Mouse (Mus musculus) olfactory bulb, adult 2 months (tissue): Measurements from ENCODE around the gene Uggt2. TPM values are rescaled to one million over a fixed set of nuclear protein-coding genes. Genes with fewer than 3 reads are reported as not detected.

Experiments
- H3K27ac ChIP-seq: fragments of 200-500 bp; 2 replicates; pipeline ENCODE4 v1.5.1; 2012; ENCODE audit warnings: low read depth, low read length; ENCODE audit not compliant: insufficient read depth
- H3K4me1 ChIP-seq: fragments of 200-500 bp; 2 replicates; pipeline ENCODE4 v1.6.1; 2012; ENCODE audit warnings: low read length; ENCODE audit not compliant: control insufficient read depth, insufficient read depth
- H3K4me3 ChIP-seq: fragments of 200-500 bp; 2 replicates; pipeline ENCODE4 v1.5.1; 2012; ENCODE audit warnings: mild to moderate bottlenecking, low read depth, low read length, moderate library complexity; ENCODE audit not compliant: insufficient read depth
- CTCF ChIP-seq: fragments of 200-500 bp; IDR thresholded peaks from 2 replicates; pipeline ENCODE4 v1.5.1; 2012; ENCODE audit warnings: low read depth, mild to moderate bottlenecking, low read length, moderate library complexity; ENCODE audit not compliant: insufficient read depth
- POLR2A ChIP-seq: fragments of 200-500 bp; IDR thresholded peaks from 2 replicates; pipeline ENCODE4 v1.6.1; 2012; ENCODE audit warnings: mild to moderate bottlenecking, low read depth, low read length, moderate library complexity; ENCODE audit not compliant: insufficient read depth
- WGBS: fragments of 180-500 bp; shearing (Covaris S2); methylation state at CpG from one replicate; pipeline ENCODE4 v1.1.7; 2018; 5-methylcytosine and 5-hydroxymethylcytosine counted together
- polyA plus RNA-seq: library from polyadenylated mRNA; stranded (reverse); fragments of >200 nt; gene quantifications from 2 replicates; pipeline ENCODE4 v1.2.4, GENCODE M21; 2012; ENCODE audit warnings: low replicate concordance; ENCODE audit not compliant: missing spikeins, insufficient read depth, insufficient read length

Uggt2 gene
- not detected in 2 replicates for polyA plus RNA-seq

DNA sequence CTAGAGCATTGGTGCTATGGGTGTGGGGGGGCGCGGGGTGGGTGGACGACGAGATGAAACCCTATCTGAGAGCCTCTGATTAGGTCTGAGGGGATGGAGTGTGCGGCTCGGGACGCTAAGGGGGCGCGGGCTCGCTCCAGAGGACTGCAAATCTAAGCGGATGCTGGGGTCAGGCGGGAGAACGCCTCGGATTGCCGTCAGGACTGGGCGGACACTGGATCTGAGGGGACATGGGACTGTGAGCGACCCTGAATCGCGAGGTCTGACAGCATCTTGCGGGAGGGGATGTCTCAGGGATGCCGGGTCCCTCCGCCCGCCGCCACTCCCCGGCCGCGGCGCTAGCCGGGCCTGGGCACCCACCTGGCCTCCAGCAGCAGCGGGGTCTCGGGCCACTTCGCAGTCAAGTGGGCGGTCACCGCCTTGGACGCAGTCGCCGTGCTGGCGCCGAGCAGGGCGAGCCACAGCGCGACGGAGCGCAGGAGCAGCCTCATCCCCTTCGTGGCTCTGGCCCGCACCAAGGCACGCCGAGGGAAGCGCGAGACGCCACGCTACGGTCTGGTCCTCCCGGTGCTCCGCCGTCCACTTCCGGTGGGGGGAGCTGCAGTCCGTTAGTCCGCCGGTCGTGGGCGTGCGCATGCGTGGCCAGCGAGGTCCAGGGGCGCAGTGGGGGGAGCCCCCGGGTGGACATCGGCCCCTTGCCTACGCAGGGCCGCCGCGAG is at the start of gene Uggt2:
Gene Uggt2 (minus strand): TSS at position 580 of the 719 bp plus-strand sequence.
- H3K4me1 ChIP-seq, result 0 out of 2 replicates have a peak, but pooled peaks cover 2% of the 10 kb centered on the region
- peak within 1 kb of the TSS; percentile 41 for H3K27ac ChIP-seq
- TF ChIP-seq POLR2A, result peak; percentile 46
- peak; percentile 62; the same call in 1 of the 2 replicates for TF ChIP-seq CTCF
- WGBS, result under 1% methylated on average over 72 of the region's 72 CpGs
- peak within 1 kb of the TSS; percentile 94 for H3K4me3 ChIP-seq

DNA sequence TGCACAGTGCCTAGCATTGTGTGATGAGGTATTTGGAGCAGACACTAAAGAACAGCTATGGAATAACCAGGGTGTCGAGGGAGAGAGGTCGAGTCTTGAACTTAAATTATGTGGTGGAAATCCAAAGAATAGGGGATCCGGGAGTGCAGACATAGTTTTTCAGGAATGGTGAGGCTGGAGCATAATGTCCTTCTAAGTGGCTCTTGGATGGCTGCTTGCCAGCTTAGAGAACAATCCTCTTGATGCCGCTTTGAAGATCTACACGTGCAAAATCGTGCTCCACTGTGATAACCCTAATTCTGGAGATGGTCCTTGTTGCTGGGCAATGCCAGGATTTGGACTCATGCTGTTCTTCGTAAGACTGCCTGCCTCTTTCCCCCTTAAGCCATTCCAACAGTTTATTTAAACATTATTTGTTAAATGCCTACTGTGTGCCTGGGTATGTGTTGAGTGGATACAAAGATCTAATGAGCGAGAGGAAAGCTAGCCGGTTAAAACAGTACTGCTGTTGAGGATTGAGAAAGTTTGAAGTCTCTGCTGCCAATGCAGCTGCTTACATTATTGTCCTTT is 40.2 kb upstream of the Uggt2 start:
- no peak for TF ChIP-seq CTCF
- no peak for TF ChIP-seq POLR2A
- Histone ChIP-seq H3K4me3 (peak overlapping the region; percentile 82), H3K4me1 (peaks cover 13% of the 10 kb centered on the region; the same call in 1 of the 2 replicates), H3K27ac (no peak overlapping the region)
- WGBS, result 44% methylated on average over 9 of the region's 9 CpGs

DNA sequence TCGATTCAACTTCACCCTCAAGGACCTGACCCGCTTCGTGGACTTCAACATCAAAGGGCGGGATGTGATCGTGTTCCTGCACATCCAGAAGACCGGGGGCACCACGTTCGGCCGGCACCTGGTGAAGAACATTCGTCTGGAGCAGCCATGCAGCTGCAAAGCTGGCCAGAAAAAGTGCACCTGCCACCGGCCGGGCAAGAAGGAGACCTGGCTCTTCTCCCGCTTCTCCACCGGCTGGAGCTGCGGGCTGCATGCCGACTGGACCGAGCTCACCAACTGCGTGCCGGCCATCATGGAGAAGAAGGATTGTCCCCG is 39.5 kb upstream of the Uggt2 start:
- TF ChIP-seq CTCF (no peak), POLR2A (no peak)
- Histone ChIP-seq H3K4me1 (peaks cover 13% of the 10 kb centered on the region; the same call in 1 of the 2 replicates), H3K27ac (no peak overlapping the region), H3K4me3 (peak overlapping the region; percentile 82)
- WGBS, result 2% methylated on average over 20 of the region's 20 CpGs

DNA sequence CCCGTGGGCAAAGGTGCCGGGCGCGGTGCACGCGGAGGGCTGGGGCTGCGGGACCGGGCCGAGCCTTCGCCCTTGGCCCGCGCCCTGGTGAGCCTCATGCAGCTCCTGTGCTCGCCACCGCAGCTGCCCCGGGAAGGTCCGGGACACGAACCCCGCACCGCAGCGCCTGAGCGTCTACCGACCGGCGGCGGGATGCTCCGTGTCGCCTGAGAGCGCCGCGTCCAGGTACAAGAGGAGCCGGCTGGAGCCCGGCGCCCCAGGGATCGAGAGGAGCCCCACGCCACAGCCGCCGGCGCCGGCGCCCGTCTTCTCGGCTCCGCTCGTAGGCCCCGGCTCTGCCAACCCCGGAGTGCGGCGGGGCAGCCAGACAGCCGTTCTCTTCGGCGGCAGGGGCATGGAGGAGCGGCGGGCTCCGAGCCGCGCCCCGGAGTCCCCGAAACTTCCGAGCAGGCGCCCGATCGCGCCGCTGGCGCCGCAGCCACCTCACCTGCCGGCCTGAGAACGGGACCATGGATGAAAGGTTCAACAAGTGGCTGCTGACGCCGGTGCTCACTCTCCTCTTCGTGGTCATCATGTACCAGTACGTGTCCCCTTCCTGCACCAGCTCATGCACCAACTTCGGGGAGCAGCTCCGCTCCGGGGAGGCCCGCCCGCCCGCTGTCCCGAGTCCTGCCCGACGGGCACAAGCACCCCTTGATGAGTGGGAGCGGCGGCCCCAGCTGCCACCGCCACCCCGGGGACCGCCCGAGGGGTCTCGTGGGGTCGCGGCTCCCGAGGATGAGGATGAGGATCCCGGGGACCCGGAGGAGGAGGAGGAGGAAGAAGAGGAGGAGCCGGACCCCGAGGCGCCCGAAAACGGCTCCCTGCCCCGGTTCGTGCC is 38.9 kb upstream of the Uggt2 start, which contains the start of gene Hs6st3:
Gene Hs6st3 (plus strand): TSS at position 436 of the 880 bp plus-strand sequence.
- 1% methylated on average over 100 of the region's 100 CpGs for WGBS
- peaks cover 13% of the 10 kb centered on the region; the same call in 1 of the 2 replicates for H3K4me1 ChIP-seq
- TF ChIP-seq CTCF (no peak), POLR2A (no peak)
- peak within 1 kb of the TSS; percentile 82 for H3K4me3 ChIP-seq
- no peak within 1 kb of the TSS for H3K27ac ChIP-seq

DNA sequence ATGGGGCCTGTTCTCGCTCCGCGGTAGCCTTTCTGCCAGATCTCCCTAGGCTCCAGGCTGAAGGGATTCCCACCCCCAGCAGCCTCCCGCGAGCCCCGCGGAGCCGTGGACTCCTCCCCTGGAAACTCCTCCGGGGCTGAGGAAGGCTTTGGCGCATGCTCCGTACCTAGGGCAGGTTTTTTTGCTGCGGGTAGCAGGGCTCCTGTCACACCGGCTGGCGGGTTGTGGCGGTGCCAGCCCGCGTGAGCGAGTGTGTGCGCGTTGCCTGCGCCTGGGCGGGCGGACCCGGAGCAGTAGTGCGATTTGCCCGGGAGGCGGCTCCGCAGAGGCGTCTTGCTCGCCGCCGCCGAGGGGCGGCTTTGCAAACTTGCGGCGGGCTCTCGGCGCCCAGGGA is 38.3 kb upstream of the Uggt2 start:
- H3K4me1 ChIP-seq, result peaks cover 13% of the 10 kb centered on the region; the same call in 1 of the 2 replicates
- H3K27ac ChIP-seq, result no peak overlapping the region
- TF ChIP-seq CTCF (no peak; the same call in 1 of the 2 replicates), POLR2A (0 out of 2 replicates have a peak, but pooled peaks have one; percentile 46)
- peak overlapping the region; percentile 82 for H3K4me3 ChIP-seq
- WGBS, result 1% methylated on average over 38 of the region's 38 CpGs

DNA sequence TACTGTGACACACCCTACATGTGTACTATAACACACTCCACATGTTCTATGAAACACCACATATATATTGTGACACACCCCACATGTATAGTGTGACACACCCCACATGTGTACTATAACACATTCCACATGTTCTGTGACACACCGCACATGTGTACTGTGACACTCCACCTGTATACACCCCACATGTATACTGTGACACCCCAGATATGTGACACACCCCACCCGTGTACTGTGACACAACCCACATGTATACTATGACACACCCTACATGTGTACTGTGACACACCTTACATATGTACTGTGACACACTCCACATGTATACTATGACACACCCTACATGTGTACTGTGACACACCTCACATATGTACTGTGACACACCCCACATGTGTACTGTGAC is 28.1 kb upstream of the Uggt2 start:
- Histone ChIP-seq H3K4me3 (no peak overlapping the region), H3K4me1 (peaks cover 2% of the 10 kb centered on the region; the same call in 1 of the 2 replicates), H3K27ac (no peak overlapping the region)
- 94% methylated on average over 2 of the region's 2 CpGs for WGBS
- TF ChIP-seq POLR2A, result no peak
- TF ChIP-seq CTCF, result no peak

DNA sequence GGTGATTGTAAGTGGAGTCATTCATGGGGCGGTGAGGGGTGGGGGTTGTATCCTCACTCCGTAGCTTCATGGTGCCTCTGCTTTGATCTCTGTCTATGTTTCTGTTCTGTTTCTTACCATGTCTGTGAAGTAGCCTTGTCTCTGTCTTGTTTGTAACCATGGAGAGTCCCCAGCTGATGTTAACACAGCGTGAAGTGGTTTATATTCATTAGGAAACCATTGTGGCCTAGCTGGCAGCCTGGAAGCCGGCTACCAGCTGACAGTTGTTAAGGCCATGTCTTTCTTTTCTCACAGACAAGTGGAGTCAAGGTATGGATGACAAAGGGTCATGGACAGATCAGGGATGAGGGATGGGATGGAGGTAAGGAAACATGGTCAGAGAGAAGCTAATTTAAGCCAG is 26.6 kb upstream of the Uggt2 start:
- no peak overlapping the region for H3K27ac ChIP-seq
- TF ChIP-seq POLR2A, result no peak
- no peak for TF ChIP-seq CTCF
- whole genome bisulfite sequencing, result 83% methylated on average over 4 of the region's 4 CpGs
- H3K4me3 ChIP-seq, result no peak overlapping the region
- peaks cover 2% of the 10 kb centered on the region; the same call in 1 of the 2 replicates for H3K4me1 ChIP-seq

DNA sequence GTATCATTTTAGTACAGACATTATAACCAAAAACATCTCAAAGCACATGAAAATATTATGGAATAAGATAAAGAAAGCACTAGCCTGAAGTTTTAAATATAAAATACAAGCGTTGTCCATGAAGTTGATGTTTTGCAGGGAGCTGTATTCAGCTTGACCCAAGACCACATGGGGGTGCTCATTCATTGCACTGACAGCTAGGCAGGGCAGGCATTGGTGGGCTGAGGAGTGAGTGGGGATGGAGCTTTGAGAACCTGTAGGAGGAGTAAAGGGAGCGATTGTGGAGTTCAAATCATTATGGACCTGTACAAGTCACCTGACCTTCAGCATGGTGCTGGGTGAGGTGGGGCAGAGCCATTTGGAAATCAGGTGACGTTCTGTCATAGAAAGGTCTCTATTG is 24.8 kb upstream of the Uggt2 start:
- H3K4me1 ChIP-seq, result peaks cover 2% of the 10 kb centered on the region; the same call in 1 of the 2 replicates
- H3K27ac ChIP-seq, result no peak overlapping the region
- H3K4me3 ChIP-seq, result no peak overlapping the region
- 44% methylated on average over 3 of the region's 3 CpGs for WGBS
- TF ChIP-seq POLR2A (no peak), CTCF (no peak)
